Mouse (Mus musculus): ENCODE measurements around the gene Gm20878.
"Not testable (repeated sequence)": the region's sequence is repeated elsewhere in the genome, so short reads cannot be mapped to it uniquely, and the experiment has no call there.

Gm20878 gene

DNA sequence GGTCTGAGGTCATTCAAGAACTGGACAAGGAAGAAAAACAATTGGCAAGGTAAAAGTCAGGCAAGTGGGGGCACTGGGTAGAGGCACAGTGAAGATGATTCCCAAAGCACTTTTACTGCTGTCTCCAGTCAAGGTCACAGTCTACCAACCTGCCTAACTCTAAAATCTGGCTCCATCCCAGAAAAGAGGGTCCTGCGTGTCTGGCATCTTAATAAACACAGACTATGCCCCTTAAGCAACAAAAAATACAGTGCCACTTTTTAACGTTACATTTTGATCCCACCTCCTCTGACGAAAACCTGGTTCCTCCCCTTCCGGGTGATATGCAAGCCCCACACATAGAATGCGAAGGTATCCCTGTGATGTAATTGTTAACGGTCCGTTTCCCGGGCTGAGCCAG is at the start of gene Gm20878:
Gene Gm20878, plus strand, starts transcription at position 301 of the 400 bp plus-strand sequence.
- not testable (repeated sequence) for DNase-seq (ENCODE audit: low read depth, low spot score)

DNA sequence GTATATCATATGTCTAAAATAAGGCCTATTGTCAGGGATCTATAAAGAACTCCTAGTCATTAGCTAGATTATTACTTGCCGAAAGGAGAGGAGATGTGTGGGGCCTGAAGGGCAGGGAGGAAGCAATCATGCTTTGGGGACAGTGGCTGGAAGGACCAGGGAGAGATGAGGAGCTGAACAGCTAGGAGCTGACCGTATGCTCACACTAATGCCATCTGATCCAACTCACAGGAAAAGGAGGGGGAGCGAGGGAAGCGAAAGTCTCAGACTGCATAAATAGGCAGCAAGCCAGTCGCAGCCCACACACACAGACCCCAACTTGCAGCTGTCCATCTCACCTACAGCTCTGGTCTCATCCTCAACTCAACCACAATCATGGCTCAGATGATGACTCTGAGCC is 38.1 kb upstream of the Gm20878 start, which contains the start of gene Gm21541:
Gene Gm21541, plus strand, starts transcription at position 301 of the 400 bp plus-strand sequence.
- DNase-seq (ENCODE audit: low read depth, low spot score), result not testable (repeated sequence)

GRCm38 (mm10) chr4:41965758-41966157 is 24.4 kb downstream of the Gm20878 start, which contains the start of gene Fam205a4:
Fam205a4 (plus strand) TSS chr4:41966058.
- not testable (repeated sequence) for DNase-seq (ENCODE audit: low read depth, low spot score)
